Mouse (Mus musculus) heart, adult 2 months (tissue): ENCODE data around the gene Gm9736. TPM values are rescaled to one million over a fixed set of nuclear protein-coding genes. Genes with fewer than 3 reads are reported as not detected.
"Not testable (repeated sequence)": the region's sequence is repeated elsewhere in the genome, so short reads cannot be mapped to it uniquely, and the experiment has no call there.

Experiments
- DNase-seq, 2 experiments: peaks; one replicate each; pipeline ENCODE4 v3.0.0; 2021
- H3K27ac ChIP-seq: fragments of 200-600 bp; 2 replicates; pipeline ENCODE4 v1.8.1; 2022
- H3K27me3 ChIP-seq: fragments of 200-500 bp; 2 replicates; pipeline ENCODE4 v1.6.1; 2012; ENCODE audit warnings: mild to moderate bottlenecking, low read length, inconsistent platforms, mixed read lengths; ENCODE audit not compliant: control insufficient read depth, insufficient read depth
- H3K36me3 ChIP-seq: fragments of 200-500 bp; 2 replicates; pipeline ENCODE4 v1.6.1; 2012; ENCODE audit warnings: low read length, inconsistent platforms; ENCODE audit not compliant: control insufficient read depth, insufficient read depth
- H3K4me1 ChIP-seq: fragments of 200-500 bp; 2 replicates; pipeline ENCODE4 v1.6.1; 2011; ENCODE audit warnings: low read length; ENCODE audit not compliant: control insufficient read depth, insufficient read depth
- H3K4me3 ChIP-seq: fragments of 200-600 bp; 2 replicates; pipeline ENCODE4 v1.8.1; 2022
- H3K79me2 ChIP-seq: fragments of 200-500 bp; replicated peaks from 2 replicates; pipeline ENCODE4 v1.6.1; 2012; ENCODE audit warnings: mild to moderate bottlenecking, inconsistent platforms, low read length, moderate library complexity, mixed read lengths; ENCODE audit not compliant: control insufficient read depth, insufficient read depth
- H3K9ac ChIP-seq: fragments of 200-500 bp; 2 replicates; pipeline ENCODE4 v1.6.1; 2012; ENCODE audit warnings: low read depth, mild to moderate bottlenecking, control low read depth, inconsistent platforms, low read length, mixed read lengths
- CTCF ChIP-seq: fragments of 200-600 bp; IDR thresholded peaks from 2 replicates; pipeline ENCODE4 v1.8.1; 2022; ENCODE audit warnings: antibody characterized with exemption, mild to moderate bottlenecking, moderate library complexity
- EP300 ChIP-seq: fragments of 200-500 bp; IDR thresholded peaks from 2 replicates; pipeline ENCODE4 v1.6.1; 2011; ENCODE audit warnings: low read depth, low read length, control low read depth; ENCODE audit not compliant: insufficient read depth
- POLR2A ChIP-seq: fragments of 200-500 bp; IDR thresholded peaks from 2 replicates; pipeline ENCODE4 v1.6.1; 2011; ENCODE audit warnings: mild to moderate bottlenecking, low read depth, low read length, control low read depth; ENCODE audit not compliant: insufficient read depth
- WGBS: fragments of 180-500 bp; shearing (Covaris S2); methylation state at CpG from one replicate; pipeline ENCODE4 v1.1.7; 2018; 5-methylcytosine and 5-hydroxymethylcytosine counted together
- intact Hi-C: fragments of 180-260 bp; cut with DNase I; formaldehyde crosslinking; loops from one replicate; pipeline ENCODE4 v1.15.1; 2025
- polyA plus RNA-seq: library from polyadenylated mRNA; depleted of rRNA; stranded (reverse); fragments of >200 nt; gene quantifications from 2 replicates; pipeline ENCODE4 v1.2.3, GENCODE M21; 2012
- total RNA-seq, 2 experiments: library from RNA; stranded (reverse); gene quantifications; 2 replicates each; pipeline ENCODE4 v1.2.3; 2021

Gm9736 gene
- total and polyA plus RNA-seq, 3 experiments, result not detected

- WGBS, result 57% methylated on average over 1 of the region's 1 CpGs
- H3K36me3 ChIP-seq, intact Hi-C loops: not testable (repeated sequence)
Observed at GRCm38 (mm10) chr10:77782442-77782841, 31.3 kb upstream of the Gm9736 start, which contains the start of gene Gm3250. Gm3250 (minus strand) TSS chr10:77782542.

GRCm38 (mm10) chr10:77776844-77777243 is 25.7 kb upstream of the Gm9736 start, which contains the start of gene Gm7138:
Gm7138 (minus strand) TSS chr10:77776944.
- H3K9ac ChIP-seq, H3K4me1 ChIP-seq, H3K36me3 ChIP-seq, H3K4me3 ChIP-seq, DNase-seq, H3K79me2 ChIP-seq, intact Hi-C loops, H3K27ac ChIP-seq, H3K27me3 ChIP-seq: not testable (repeated sequence)
- WGBS, result 67% methylated on average over 1 of the region's 1 CpGs

More at GRCm38 (mm10) chr10:77782442-77782841, 31.3 kb upstream of the Gm9736 start, which contains the start of gene Gm3250:
- DNase-seq, H3K27ac ChIP-seq, H3K4me3 ChIP-seq, H3K79me2 ChIP-seq, H3K27me3 ChIP-seq, H3K9ac ChIP-seq, H3K4me1 ChIP-seq: not testable (repeated sequence)

GRCm38 (mm10) chr10:77772142-77772541 is 21.0 kb upstream of the Gm9736 start:
- intact Hi-C loops, H3K4me3 ChIP-seq, H3K27ac ChIP-seq, H3K79me2 ChIP-seq, H3K36me3 ChIP-seq, H3K9ac ChIP-seq, DNase-seq, H3K27me3 ChIP-seq, H3K4me1 ChIP-seq: not testable (repeated sequence)
- 67% methylated on average over 3 of the region's 3 CpGs for WGBS

GRCm38 (mm10) chr10:77771225-77771624 is 20.1 kb upstream of the Gm9736 start, which contains the start of gene Gm3238:
Gm3238 (minus strand) TSS chr10:77771325.
- WGBS, result 40% methylated on average over 1 of the region's 1 CpGs
- H3K27me3 ChIP-seq, intact Hi-C loops, H3K4me3 ChIP-seq, H3K79me2 ChIP-seq, H3K27ac ChIP-seq, H3K36me3 ChIP-seq, H3K9ac ChIP-seq, H3K4me1 ChIP-seq, DNase-seq: not testable (repeated sequence)

GRCm38 (mm10) chr10:77769727-77770126 is 18.6 kb upstream of the Gm9736 start:
- H3K36me3 ChIP-seq, result no peaks in the 10 kb centered on the region
- no peaks in the 10 kb centered on the region for H3K79me2 ChIP-seq
- intact Hi-C loops, result no loop called here
- H3K4me3 ChIP-seq, result no peak overlapping the region
- H3K27ac ChIP-seq, result no peak overlapping the region
- no peaks in the 10 kb centered on the region for H3K4me1 ChIP-seq
- WGBS, result 86% methylated on average over 1 of the region's 1 CpGs
- no peaks in the 10 kb centered on the region for H3K27me3 ChIP-seq
- TF ChIP-seq CTCF (no peak), EP300 (no peak), POLR2A (no peak)
- no peak overlapping the region for H3K9ac ChIP-seq
- DNase-seq, result no peak

DNA sequence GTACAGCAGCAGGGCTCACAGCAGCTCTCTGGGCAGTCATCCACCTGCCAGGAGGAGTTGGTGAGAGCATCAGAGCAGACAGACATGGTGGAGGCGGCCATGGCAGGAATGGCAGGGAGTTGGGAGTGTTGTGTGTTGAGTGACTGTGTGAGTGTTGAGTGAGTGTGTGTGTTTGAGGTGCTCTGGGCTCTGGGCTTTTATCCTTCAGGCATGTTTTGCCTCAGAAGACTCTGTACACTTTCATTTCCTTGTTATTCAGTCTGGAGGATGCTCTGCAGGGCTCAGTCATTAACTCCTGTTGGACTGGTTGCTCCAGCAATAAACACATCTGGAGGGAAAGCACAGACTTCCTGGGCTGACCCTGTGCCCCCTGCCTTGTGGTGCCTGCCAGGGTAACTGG is 8.4 kb upstream of the Gm9736 start, which contains the start of gene Gm3233:
TSS of gene Gm3233 (minus strand) at position 101 of the 400 bp plus-strand sequence.
- H3K36me3 ChIP-seq, H3K79me2 ChIP-seq, H3K4me3 ChIP-seq, intact Hi-C loops, H3K4me1 ChIP-seq, H3K27me3 ChIP-seq, DNase-seq, H3K9ac ChIP-seq, H3K27ac ChIP-seq: not testable (repeated sequence)
- WGBS, result 67% methylated on average over 1 of the region's 1 CpGs

DNA sequence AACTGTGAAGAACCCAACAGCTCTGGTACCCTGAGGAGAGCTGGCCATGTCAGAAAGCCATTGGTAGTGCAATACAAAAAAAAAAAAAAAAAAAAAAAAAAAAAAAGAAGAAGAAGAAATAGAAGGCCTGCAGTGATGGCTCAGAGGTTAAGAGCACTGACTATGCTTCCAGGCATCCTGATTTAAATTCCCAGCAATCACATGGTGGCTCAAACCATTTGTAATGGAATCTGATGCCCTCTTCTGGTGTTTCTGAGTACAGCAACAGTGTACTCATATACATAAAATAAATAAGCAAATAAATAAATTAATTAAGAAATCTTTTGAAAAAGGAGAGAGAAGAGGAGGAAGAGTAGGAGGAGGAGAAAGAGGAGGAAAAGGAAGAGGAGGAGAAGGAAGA is 2.3 kb upstream of the Gm9736 start:
- Histone ChIP-seq H3K27me3 (no peaks in the 10 kb centered on the region), H3K4me3 (no peak overlapping the region), H3K4me1 (no peaks in the 10 kb centered on the region), H3K27ac (no peak overlapping the region), H3K9ac (no peak overlapping the region), H3K79me2 (no peaks in the 10 kb centered on the region), H3K36me3 (no peaks in the 10 kb centered on the region)
- TF ChIP-seq CTCF (peak; percentile 31), EP300 (no peak), POLR2A (no peak)
- DNase-seq, result no peak
- intact Hi-C loops, result no loop called here
